Mouse (Mus musculus) bone marrow, adult 2 months (tissue): ENCODE measurements around the gene Rps15. TPM values are rescaled to one million over a fixed set of nuclear protein-coding genes. Genes with fewer than 3 reads are reported as not detected.

Experiments used
- H3K27ac ChIP-seq: fragments of 200-500 bp; 2 replicates; pipeline ENCODE4 v1.5.1; 2012; ENCODE audit warnings: low read depth, mild to moderate bottlenecking, control low read depth, inconsistent platforms, low read length; ENCODE audit not compliant: control insufficient read depth, poor library complexity, insufficient read depth
- H3K4me1 ChIP-seq: fragments of 200-500 bp; 2 replicates; pipeline ENCODE4 v1.6.1; 2011; ENCODE audit warnings: low read length; ENCODE audit not compliant: control insufficient read depth, insufficient read depth
- H3K4me3 ChIP-seq: fragments of 200-500 bp; replicated peaks from 2 replicates; pipeline ENCODE3; 2011; ENCODE audit warnings: mild to moderate bottlenecking, low read depth, low read length, control low read depth; ENCODE audit not compliant: control insufficient read depth
- CTCF ChIP-seq: fragments of 200-500 bp; IDR thresholded peaks from 2 replicates; pipeline ENCODE4 v1.5.1; 2011; ENCODE audit warnings: low read length, control low read depth; ENCODE audit not compliant: control insufficient read depth, insufficient read depth
- POLR2A ChIP-seq: fragments of 200-500 bp; IDR thresholded peaks from 2 replicates; pipeline ENCODE4 v1.6.1; 2011; ENCODE audit warnings: low read depth, mild to moderate bottlenecking, control low read depth, low read length, borderline replicate concordance; ENCODE audit not compliant: control insufficient read depth
- WGBS: fragments of 180-500 bp; shearing (Covaris S2); methylation state at CpG from one replicate; pipeline ENCODE4 v1.1.7; 2018; 5-methylcytosine and 5-hydroxymethylcytosine counted together
- polyA plus RNA-seq: library from polyadenylated mRNA; stranded (reverse); fragments of >200 nt; gene quantifications from 2 replicates; pipeline ENCODE4 v1.2.4, GENCODE M21; 2011; ENCODE audit warnings: low replicate concordance; ENCODE audit not compliant: missing spikeins, insufficient read depth, insufficient read length

Rps15 gene
- polyA plus RNA-seq, 1 experiment, result 2,445 TPM

DNA sequence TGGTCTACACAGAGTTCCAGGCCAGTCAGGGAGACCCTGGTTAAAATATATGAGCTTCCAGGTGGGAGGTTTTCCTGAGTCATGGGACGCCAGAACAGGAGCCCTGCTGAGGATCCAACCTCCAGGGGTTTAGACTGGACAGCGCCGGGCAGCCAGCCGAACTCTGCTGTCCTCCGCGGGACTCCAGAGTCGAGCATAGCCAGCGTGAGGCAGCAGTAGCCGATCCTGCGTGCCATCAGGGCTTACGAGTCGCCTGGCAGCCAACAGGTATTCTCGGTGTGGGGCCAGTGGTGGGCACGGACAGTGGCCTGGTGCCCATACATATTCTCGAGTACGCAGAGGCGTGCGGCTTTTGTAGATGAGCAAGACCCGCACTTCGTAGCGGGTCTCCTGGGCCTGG is 48.8 kb downstream of the Rps15 start:
- H3K27ac ChIP-seq, result no peak overlapping the region; the same call in 1 of the 2 replicates
- 56% methylated on average over 21 of the region's 21 CpGs for WGBS
- peaks cover 6% of the 10 kb centered on the region; the same call in 1 of the 2 replicates for H3K4me1 ChIP-seq
- TF ChIP-seq CTCF, result no peak
- TF ChIP-seq POLR2A, result no peak
- no peak overlapping the region for H3K4me3 ChIP-seq

DNA sequence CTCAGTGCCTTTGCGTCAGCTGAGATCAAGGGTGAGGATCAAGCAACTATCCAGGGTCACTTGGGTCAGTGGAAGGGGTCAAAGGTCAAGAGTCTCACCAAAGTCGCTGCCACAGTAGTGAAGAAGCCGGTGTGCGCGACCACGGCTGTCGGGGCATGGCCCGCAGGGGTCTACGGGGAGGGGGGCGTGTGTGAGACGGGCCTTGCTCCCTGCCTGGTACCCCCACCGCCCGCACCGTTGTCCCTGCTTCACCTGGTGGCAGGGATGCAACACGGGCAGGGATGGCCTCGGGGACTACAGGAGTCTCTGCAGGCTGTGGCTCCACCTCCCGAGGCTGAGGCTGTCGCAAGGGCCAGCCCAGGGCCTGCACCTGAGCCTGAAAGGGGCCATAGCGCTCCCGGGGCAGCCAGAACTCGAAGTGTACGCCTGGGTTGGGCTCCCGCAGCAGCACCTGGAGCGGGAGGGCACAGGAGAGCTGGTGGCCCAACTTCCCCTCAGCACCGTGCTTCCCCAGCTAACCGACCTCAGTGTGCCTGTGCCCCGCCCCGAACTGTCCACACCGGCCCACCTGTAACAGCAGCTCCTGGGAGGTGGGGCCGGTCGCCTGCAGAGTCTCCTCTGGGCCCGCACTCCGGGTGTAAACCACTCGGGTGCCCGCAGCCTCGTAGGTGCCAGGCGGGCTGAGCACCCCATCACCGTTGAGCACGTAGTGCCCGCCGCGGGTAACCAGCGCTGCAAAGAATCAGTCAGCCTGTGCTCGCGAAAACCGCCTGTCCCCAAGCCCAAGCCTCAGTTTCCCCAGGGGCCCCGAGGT is 49.4 kb downstream of the Rps15 start:
- 10% methylated on average over 47 of the region's 47 CpGs for WGBS
- H3K4me3 ChIP-seq, result no peak overlapping the region
- H3K4me1 ChIP-seq, result peaks cover 6% of the 10 kb centered on the region; the same call in 1 of the 2 replicates
- H3K27ac ChIP-seq, result no peak overlapping the region; the same call in 1 of the 2 replicates
- TF ChIP-seq CTCF, result no peak
- no peak for TF ChIP-seq POLR2A

DNA sequence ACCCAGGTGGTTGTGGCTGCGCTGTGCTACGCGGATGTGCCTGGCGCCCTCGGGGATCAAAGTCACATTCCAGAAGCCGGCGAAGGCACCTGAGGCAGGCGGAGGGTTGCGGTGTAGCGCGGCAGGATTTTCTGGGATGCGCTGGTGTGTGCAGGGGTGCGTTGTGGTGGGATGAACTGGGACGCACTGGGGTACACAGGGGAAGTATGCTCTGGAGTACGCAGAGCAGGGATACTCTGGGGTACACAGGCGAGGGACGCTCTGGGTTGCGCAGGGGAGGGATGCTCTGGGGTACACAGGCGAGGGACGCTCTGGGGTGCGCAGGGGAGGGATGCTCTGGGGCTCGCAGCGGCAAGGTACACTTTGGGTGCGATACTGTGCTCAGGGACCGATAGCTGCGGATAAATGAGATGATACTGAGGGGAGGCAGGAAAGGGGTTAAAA is 50.1 kb downstream of the Rps15 start:
- Histone ChIP-seq H3K4me1 (peaks cover 6% of the 10 kb centered on the region; the same call in 1 of the 2 replicates), H3K27ac (no peak overlapping the region), H3K4me3 (no peak overlapping the region)
- 7% methylated on average over 26 of the region's 26 CpGs for WGBS
- TF ChIP-seq CTCF (no peak), POLR2A (no peak)

DNA sequence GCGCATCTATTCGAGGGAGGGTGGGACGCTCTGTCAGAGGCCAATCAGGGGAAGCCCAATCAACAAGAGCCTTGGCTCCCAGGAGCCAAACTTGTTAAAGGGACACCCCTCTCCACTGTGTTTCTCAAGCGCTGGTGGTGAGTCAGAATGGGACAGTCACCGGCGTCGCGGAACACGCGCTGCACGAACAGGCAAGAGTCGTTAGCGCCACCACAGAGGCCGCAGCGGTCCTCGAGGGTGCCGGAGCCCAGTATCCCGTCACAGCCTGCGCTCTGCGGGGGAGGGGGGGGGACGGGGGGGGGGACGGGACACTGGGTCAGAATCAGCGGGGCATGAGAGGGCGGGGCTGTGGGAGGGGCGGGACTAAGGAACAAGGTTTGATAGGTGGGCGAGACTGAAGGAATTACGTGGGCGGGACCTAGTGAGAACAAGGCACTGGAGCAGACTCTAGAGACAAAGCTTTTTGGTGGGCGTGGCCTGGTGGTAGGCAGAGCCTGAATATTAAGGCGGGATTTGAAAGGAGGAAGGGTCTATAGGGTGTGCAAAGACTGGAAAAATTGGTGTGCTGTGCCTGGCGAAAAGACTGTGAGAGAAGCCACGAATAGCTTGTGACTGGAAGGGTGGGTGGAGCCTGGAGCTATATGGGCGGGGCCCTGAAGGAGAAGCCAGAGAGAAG is 50.6 kb downstream of the Rps15 start:
- H3K4me3 ChIP-seq, result no peak overlapping the region
- TF ChIP-seq CTCF (no peak), POLR2A (no peak)
- H3K4me1 ChIP-seq, result peaks cover 6% of the 10 kb centered on the region; the same call in 1 of the 2 replicates
- peak overlapping the region; percentile 71; the same call in 1 of the 2 replicates for H3K27ac ChIP-seq
- WGBS, result 1% methylated on average over 33 of the region's 33 CpGs

DNA sequence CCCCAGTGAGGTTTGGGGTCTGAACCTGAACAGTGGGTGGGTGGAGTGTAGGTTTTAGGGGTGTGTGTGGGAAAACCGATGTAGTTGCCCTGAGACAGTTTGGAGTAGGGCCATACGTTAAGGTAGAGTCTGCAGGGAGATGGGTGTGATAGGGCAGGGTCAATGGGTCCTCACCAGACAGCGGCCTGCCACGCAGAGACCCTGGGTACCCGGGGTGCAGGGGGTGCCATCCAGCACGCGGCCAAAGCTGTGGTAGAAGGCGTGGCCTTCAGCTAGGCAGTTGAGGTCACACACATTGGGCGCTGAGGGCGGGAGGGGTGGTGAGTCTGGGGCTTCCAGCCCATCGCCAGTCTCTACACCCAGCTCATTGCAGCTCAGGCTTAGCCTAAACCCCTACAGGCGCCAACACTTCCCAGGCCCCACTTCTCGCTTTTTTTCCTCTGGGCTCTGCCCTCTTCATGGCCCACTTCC is 51.2 kb downstream of the Rps15 start:
- Histone ChIP-seq H3K27ac (peak overlapping the region; percentile 71), H3K4me1 (peaks cover 7% of the 10 kb centered on the region; the same call in 1 of the 2 replicates), H3K4me3 (peak overlapping the region; percentile 21)
- TF ChIP-seq POLR2A, result peak; percentile 22; the same call in 1 of the 2 replicates
- no peak for TF ChIP-seq CTCF
- 14% methylated on average over 13 of the region's 13 CpGs for WGBS

Other genes starting within 250 kb of the Rps15 start
- gene Gpx4, start 245.3 kb upstream of the Rps15 start, polyA plus RNA-seq, result 948 and 2,392 TPM in 2 replicates
- gene Sbno2, start 186.9 kb upstream of the Rps15 start, polyA plus RNA-seq, result 37.6 and 83.8 TPM in 2 replicates
- 197 and 344 TPM in 2 replicates for gene Stk11, start 176.7 kb upstream of the Rps15 start, polyA plus RNA-seq
- 131 and 178 TPM in 2 replicates for gene Atp5d, start 153.8 kb upstream of the Rps15 start, polyA plus RNA-seq
- gene Cbarp, start 151.6 kb upstream of the Rps15 start, polyA plus RNA-seq, result 3.4 and 3.7 TPM in 2 replicates
- gene Midn, start 144.2 kb upstream of the Rps15 start, polyA plus RNA-seq, result 36.0 and 53.2 TPM in 2 replicates
- gene Cirbp, start 126.5 kb upstream of the Rps15 start, polyA plus RNA-seq, result 200 and 277 TPM in 2 replicates
- gene 1600002K03Rik, start 119.5 kb upstream of the Rps15 start, polyA plus RNA-seq, result 8.8 and 23.7 TPM in 2 replicates
- 0.70 TPM in 1 of 2 replicates, not detected in the other for gene Efna2, start 113.0 kb upstream of the Rps15 start, polyA plus RNA-seq
- gene Mum1, start 66.0 kb upstream of the Rps15 start, polyA plus RNA-seq, result 64.4 and 77.5 TPM in 2 replicates
- 72.4 and 80.0 TPM in 2 replicates for gene Ndufs7, start 43.3 kb upstream of the Rps15 start, polyA plus RNA-seq
- 1.7 and 5.8 TPM in 2 replicates for gene Gamt, start 31.4 kb upstream of the Rps15 start, polyA plus RNA-seq
- 75.7 and 150 TPM in 2 replicates for gene Dazap1, start 31.0 kb upstream of the Rps15 start, polyA plus RNA-seq
- gene Apc2, start 3.5 kb downstream of the Rps15 start, polyA plus RNA-seq, result 0.17 TPM in 1 of 2 replicates, not detected in the other
- 40.8 and 52.1 TPM in 2 replicates for gene 2310011J03Rik, start 28.1 kb downstream of the Rps15 start, polyA plus RNA-seq
- gene Pcsk4, start 37.0 kb downstream of the Rps15 start, polyA plus RNA-seq, result 1.4 TPM in 1 of 2 replicates, not detected in the other
- gene Reep6, start 37.5 kb downstream of the Rps15 start, polyA plus RNA-seq, result 4.2 and 6.5 TPM in 2 replicates
- 3.0 and 8.6 TPM in 2 replicates for gene Adamtsl5, start 56.0 kb downstream of the Rps15 start, polyA plus RNA-seq
- gene Plk5, start 64.0 kb downstream of the Rps15 start, polyA plus RNA-seq, result 2.2 TPM in 1 of 2 replicates, not detected in the other
- 1.4 and 1.7 TPM in 2 replicates for gene Mex3d, start 95.2 kb downstream of the Rps15 start, polyA plus RNA-seq
- gene Mbd3, start 107.1 kb downstream of the Rps15 start, polyA plus RNA-seq, result 53.0 and 82.0 TPM in 2 replicates
- 190 and 222 TPM in 2 replicates for gene Uqcr11, start 114.4 kb downstream of the Rps15 start, polyA plus RNA-seq
- gene Tcf3, start 141.2 kb downstream of the Rps15 start, polyA plus RNA-seq, result 70.7 and 138 TPM in 2 replicates
- not detected in 2 replicates for gene Onecut3, start 202.4 kb downstream of the Rps15 start, polyA plus RNA-seq
- gene Atp8b3, start 246.7 kb downstream of the Rps15 start, polyA plus RNA-seq, result not detected in 2 replicates